Mouse (Mus musculus): ENCODE measurements around the gene Por. TPM values are rescaled to one million over a fixed set of nuclear protein-coding genes. Genes with fewer than 3 reads are reported as not detected.
A peak's percentile ranks its signal among the peaks of the same experiment; 100 is the strongest.

Por gene
- polyA plus RNA-seq, 2 experiments from 2014 or later: 28.9 to 69.0 TPM

DNA sequence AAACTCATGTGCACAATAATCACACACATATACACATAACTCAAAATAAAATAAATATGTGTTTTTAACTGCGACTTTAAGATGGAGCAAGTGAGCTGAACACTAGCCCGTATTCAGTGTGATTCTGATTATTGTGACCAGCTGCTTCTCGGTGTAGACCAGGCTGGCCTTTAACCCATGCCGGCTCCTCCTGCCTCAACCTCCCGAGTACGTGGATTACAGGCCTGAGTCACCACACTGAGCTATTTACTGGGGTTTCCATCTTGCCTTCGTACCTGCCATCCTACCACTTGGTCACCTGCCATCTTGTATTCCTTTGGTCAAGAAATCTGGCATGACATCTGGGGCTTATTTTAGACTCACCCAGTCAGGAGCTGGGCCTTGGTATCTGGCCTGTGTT is 33.6 kb downstream of the Por start:
- ATAC-seq: no peak

GRCm38 (mm10) chr5:135705383-135705782 is 35.5 kb downstream of the Por start:
- no peak for ATAC-seq

DNA sequence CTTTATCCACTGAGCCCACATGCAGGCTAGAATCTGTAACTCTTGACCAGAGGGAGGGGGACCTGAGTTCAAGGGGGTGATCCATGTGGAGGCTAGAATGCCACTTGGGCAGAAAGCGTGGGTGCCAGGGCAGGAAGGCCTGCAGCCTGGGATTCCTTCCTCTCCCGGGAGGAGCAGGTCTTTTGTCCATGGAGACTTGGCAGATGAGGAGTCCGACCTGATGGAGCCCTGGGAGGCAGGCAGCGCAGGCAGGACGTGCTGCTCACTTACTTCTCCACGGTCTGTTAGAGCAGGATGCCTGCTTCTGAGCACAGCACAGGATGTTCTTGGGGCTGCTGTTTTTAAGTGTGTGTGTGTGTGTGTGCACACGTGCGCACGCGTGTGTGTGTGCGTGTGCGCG is 37.2 kb downstream of the Por start:
- ATAC-seq: no peak

DNA sequence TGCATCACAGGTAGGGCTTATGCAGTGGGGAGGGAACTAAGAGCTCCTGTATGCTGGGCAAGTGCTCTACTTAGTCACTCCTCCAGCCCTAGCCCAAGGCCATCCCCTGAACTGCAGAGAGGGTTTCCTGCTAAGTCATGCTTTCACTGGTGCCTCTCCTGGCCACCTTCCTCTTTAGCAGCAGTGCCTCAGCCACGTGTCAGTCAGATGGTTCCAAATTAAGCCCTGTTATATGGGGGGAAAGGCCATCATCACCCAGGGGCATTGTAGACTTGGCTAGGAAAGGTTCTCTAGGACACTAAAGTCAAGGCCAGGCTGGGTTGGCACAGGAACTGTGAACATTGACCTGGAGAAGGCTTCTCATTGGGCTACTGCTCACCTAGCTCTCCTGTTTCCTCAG is 38.0 kb downstream of the Por start:
- ATAC-seq: no peak

- ATAC-seq: no peak
Observed at GRCm38 (mm10) chr5:135709716-135710115, 39.9 kb downstream of the Por start.

GRCm38 (mm10) chr5:135710599-135711214 is 40.9 kb downstream of the Por start:
- ATAC-seq: no peak

GRCm38 (mm10) chr5:135711582-135712355 is 41.9 kb downstream of the Por start:
- ATAC-seq: no peak

GRCm38 (mm10) chr5:135712803-135713202 is 43.0 kb downstream of the Por start:
- ATAC-seq: no peak

- peak; percentile 98 for ATAC-seq
Observed at GRCm38 (mm10) chr5:135713441-135714218, 43.8 kb downstream of the Por start.

- ATAC-seq: no peak
Observed at GRCm38 (mm10) chr5:135715624-135716023, 45.8 kb downstream of the Por start.

- no peak for ATAC-seq
Observed at GRCm38 (mm10) chr5:135719586-135720120, 49.8 kb downstream of the Por start.

GRCm38 (mm10) chr5:135720121-135720520 is 50.3 kb downstream of the Por start:
- ATAC-seq: no peak

- no peak for ATAC-seq
Observed at GRCm38 (mm10) chr5:135721076-135721475, 51.2 kb downstream of the Por start.

DNA sequence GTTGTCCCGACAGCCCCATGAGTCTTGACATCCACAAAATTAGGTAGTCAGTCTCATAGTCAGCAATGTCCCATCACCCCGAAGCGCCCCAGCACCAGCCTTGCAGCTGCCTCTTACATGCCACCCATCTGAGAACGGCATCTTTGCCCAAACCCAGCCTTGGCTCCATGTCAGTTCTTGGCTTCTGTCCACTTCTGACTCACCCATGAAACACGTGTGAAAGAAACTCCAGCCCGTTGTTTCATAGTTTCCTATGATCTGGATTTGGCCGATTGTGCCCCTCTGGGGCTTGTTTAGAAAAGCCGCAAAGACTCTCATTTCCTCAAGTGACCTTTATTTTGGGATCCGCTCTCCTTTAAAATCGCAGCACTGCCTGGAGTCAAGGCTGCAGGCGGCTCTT is 52.3 kb downstream of the Por start:
- ATAC-seq: no peak

DNA sequence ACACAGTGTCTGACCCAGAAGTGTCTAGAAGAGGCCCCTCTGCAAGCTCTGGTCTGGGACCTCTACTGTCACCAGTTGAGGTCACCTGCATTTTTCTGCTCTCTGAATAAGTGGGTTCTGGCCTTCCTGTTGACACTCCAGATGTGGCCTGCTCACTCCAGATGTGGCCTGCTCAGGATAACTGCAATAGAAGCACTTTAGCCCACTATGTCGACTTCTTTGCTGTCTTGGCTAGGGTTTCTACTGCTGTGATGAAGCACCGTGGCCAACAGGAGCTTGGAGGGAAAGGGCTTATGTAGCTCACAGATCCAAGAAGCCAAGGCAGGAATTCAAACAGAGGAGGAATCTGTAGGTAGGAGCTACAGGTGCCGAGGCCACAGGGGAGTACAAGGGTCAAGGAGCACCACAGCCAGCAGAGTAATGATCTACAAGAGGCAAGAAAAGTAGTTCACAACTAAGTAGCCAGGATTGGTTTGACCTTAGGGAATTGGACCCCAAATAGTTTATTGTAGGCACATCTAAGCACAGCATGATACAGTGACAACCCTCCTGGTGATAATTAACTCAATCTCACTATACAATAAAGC is 53.4 kb downstream of the Por start:
- ATAC-seq: no peak

DNA sequence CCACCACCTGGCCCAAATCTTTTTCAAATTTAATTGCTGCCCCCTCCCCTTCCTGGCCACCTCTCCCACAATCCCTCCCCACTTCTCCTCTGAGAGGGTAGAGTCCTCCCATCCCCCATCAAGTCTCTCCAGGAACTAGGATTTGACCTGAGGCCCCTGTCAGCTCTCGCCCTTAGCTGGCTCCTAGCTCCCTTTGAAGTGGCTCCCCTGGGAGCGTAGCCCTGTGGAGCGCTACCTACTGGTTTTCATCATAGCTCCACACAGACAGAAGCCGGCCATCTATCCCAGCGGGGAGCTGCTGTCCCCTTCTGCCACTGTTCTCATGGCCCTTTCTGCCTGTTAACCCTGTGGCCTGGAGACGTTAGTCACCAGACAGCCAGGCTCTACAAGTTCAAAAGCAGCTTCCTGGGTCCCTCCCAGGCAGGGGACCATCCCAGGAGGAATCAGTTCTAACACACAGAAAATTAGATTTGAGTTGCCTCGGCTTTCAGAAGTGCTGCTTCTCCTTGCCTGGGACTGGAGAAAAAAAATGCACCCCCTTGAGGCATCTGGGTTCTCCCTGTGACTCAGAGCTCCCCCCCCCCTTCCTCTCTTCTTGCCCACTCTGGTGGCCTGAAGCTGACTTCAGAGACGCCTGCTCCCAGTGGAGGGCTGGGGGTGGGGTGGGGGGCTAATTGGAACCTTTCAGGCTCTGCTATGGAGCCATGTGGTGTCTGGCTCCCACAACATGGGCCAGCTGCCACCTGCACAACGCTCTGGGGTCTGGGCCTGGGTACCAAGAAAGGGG is 54.9 kb downstream of the Por start:
- no peak for ATAC-seq

- no peak for ATAC-seq
Observed at GRCm38 (mm10) chr5:135725391-135725841, 55.6 kb downstream of the Por start.

- no peak for ATAC-seq
Observed at GRCm38 (mm10) chr5:135725991-135726390, 56.2 kb downstream of the Por start.

- no peak for ATAC-seq
Observed at GRCm38 (mm10) chr5:135726641-135727346, 57.0 kb downstream of the Por start.

GRCm38 (mm10) chr5:135727871-135728270 is 58.0 kb downstream of the Por start:
- ATAC-seq: no peak

- no peak for ATAC-seq
Observed at GRCm38 (mm10) chr5:135728361-135728760, 58.5 kb downstream of the Por start.

Data from CD4-positive, CD25-positive, alpha-beta regulatory T cell, adult 4 months (primary cell).